Mouse (Mus musculus) urinary bladder, postnatal 4 days (tissue): ENCODE data around the gene Exoc2.

Source experiments
- DNase-seq, 2 experiments: peaks; one replicate each; pipeline ENCODE4 v3.0.0; 2021 to 2022; ENCODE audit warnings: low spot score in 2 of 2

The Exoc2 gene

GRCm38 (mm10) chr13:30777678-30778179, 196.2 kb downstream of the Exoc2 start:
- no peak for DNase-seq

- DNase-seq = no peak
Measured at GRCm38 (mm10) chr13:30776021-30776420, 197.9 kb downstream of the Exoc2 start.

GRCm38 (mm10) chr13:30767477-30768127, 206.3 kb downstream of the Exoc2 start:
- peak in 1 of 2 experiments; percentile 36 for DNase-seq

- DNase-seq = peak in 1 of 2 experiments; percentile 50
Measured at GRCm38 (mm10) chr13:30766636-30767476, 207.0 kb downstream of the Exoc2 start.

GRCm38 (mm10) chr13:30765906-30766305, 208.0 kb downstream of the Exoc2 start:
- DNase-seq = peak in 1 of 2 experiments; percentile 49

GRCm38 (mm10) chr13:30764014-30764740, 209.7 kb downstream of the Exoc2 start:
- peak in 1 of 2 experiments; percentile 59 for DNase-seq
